Mouse (Mus musculus) spleen, adult 2 months (tissue): ENCODE results near the gene Gm5485.

Source experiments
- CTCF ChIP-seq: fragments of 200-500 bp; IDR thresholded peaks from 2 replicates; pipeline ENCODE4 v1.5.1; 2011; ENCODE audit warnings: mild to moderate bottlenecking, inconsistent platforms; ENCODE audit not compliant: insufficient read depth, insufficient read length, insufficient replicate concordance; ENCODE audit errors: extremely low read depth
- POLR2A ChIP-seq: fragments of 200-500 bp; IDR thresholded peaks from 2 replicates; pipeline ENCODE4 v1.6.1; 2011; ENCODE audit warnings: low read depth, low read length, inconsistent platforms

DNA sequence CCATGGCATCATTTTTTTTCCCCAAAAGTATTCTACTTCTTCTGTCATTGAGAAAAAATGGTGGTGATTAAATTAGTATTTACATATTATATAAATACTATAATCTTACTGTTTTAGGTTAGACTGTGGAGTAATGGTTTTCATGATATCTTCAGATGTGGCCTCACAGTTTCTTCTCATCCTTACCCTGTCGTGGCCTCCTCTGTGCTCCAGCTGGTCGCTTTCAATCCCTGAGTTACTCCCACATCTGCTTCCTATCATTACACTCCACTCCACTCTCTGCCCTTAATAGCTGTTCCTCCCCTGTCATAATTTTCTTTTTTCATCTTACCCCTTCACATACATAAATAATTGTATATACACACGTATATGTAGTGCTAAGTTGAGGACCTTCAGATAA is 41.0 kb upstream of the Gm5485 start:
- no peak for TF ChIP-seq CTCF
- no peak for TF ChIP-seq POLR2A
